Mouse (Mus musculus): ENCODE results near the gene Slc17a1. TPM values are rescaled to one million over a fixed set of nuclear protein-coding genes. Genes with fewer than 3 reads are reported as not detected.

Gene Slc17a1
- total and polyA plus RNA-seq, 2 experiments from 2014 or later: not detected

DNA sequence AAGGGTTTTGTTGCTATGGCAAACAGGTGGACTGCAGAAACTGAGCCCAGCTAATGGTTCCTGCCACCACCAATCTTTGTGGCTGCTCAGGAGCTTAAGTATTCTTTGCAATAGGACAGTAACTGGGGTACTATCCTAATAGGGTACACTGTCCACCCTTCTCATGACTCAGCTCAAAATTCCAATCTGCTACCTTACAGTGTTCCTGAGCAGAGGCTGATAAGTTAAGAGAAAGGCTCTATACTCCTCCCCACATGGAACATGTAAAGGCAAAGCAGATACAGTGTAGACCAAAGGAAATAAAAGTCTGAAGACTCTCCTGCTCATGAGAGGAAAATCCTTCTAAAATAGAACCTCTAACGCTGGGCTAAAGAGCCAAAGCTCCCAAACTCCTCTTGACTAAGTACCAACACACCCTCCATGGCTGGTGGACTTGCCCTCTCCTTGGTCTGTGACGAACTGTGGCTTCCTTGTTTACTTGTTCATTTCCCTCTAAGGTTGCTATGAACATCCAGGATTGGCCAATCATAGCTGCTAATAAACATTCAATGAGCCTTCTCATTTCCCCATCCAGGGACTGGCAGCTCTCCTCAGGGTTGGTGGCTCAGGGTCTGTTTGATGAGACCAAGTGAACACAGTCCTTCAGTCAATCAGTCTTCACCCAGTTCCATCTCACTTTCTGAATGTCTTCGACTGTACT, 19.6 kb downstream of the Slc17a1 start:
- TF ChIP-seq CTCF (IDR thresholded peaks at IDR 0.05; ENCODE audit: low read depth): no peak
- no peak for DNase-seq
- H3K9ac ChIP-seq: no peak overlapping the region
- H3K4me1 ChIP-seq (ENCODE audit: insufficient read depth): no peaks in the 10 kb centered on the region
- no peak overlapping the region for H3K27ac ChIP-seq (ENCODE audit: low read depth, low read length)
- no peaks in the 10 kb centered on the region for H3K9me3 ChIP-seq (ENCODE audit: low read length)
- no peak overlapping the region for H3K4me3 ChIP-seq (ENCODE audit: low read depth, low read length)
- no peaks in the 10 kb centered on the region for H3K27me3 ChIP-seq (ENCODE audit: insufficient read depth, low read length)
- no peak overlapping the region for H3K4me2 ChIP-seq (ENCODE audit: low read depth)
- WGBS: 86% methylated on average over 3 of the region's 3 CpGs
- H3K36me3 ChIP-seq (ENCODE audit: insufficient read depth): no peaks in the 10 kb centered on the region
- ATAC-seq: no peak

DNA sequence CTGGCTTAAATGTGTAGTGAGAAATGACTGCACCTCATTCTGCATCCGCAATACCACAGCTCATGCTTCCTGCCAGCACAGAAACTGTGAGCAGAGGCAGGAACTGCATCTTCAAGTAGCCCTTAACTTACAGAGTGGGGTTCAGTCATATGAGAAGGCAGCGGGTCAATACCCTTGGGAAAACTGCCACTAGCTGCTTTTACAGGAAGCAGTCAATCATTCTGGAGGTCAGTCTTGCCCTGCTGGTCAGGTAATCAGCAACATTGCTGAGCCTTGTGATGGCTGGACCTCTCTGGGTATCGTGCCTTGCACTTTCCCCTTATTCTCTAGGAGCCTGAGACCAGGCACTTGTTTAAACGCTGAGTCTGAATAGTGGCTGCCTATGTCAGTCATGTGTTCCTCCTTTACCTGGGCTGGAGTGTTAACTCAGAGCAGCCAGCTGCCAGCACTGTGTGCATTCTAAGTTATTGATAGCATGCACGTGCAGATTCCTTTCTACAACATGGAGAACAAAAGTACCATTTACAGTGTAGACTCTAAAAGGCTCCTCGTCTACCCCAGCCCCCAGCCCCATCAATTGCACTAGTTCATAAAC, 21.6 kb downstream of the Slc17a1 start:
- H3K4me1 ChIP-seq (ENCODE audit: insufficient read depth): no peaks in the 10 kb centered on the region
- no peak overlapping the region for H3K9ac ChIP-seq
- H3K36me3 ChIP-seq (ENCODE audit: insufficient read depth): no peaks in the 10 kb centered on the region
- H3K4me3 ChIP-seq (ENCODE audit: low read depth, low read length): no peak overlapping the region
- H3K9me3 ChIP-seq (ENCODE audit: low read length): no peaks in the 10 kb centered on the region
- ATAC-seq (no peak), DNase-seq (no peak)
- no peak overlapping the region for H3K27ac ChIP-seq (ENCODE audit: low read depth, low read length)
- H3K27me3 ChIP-seq (ENCODE audit: insufficient read depth, low read length): no peaks in the 10 kb centered on the region
- TF ChIP-seq CTCF (IDR thresholded peaks at IDR 0.05; ENCODE audit: low read depth): no peak
- 78% methylated on average over 6 of the region's 6 CpGs for WGBS
- no peak overlapping the region for H3K4me2 ChIP-seq (ENCODE audit: low read depth)

DNA sequence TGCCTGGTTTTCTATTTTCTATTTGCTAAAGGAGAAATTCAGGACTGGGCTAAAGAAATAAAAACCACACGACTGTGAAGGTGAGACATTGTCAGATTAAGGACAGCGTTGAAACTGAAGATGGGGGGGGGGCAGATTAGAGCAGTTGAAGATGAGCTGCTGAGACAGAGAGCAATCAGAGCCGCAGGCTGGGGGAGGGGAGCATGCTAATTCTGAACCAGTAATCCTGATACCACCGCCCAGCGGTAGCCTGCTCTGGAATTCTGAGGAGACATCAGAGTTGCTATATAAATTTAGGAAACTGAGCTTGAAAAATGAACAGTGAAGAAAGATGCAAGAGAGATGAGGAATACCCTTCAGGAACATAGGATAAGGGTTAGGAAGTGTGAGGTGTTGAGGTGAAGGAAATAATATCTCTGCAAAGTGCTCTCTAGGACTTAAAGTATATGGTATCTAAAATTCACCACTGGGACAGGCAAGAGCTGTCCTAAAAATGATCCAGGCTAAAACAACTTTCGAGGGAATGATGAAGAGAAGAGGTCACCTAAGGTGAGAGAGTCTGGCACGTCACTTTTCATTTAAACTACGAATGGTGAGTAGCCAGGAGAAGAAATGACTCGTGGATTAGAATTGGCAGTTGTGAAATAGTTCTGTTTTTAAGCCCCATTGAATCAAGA, 25.2 kb downstream of the Slc17a1 start:
- H3K27me3 ChIP-seq (ENCODE audit: insufficient read depth, low read length): no peaks in the 10 kb centered on the region
- no peak overlapping the region for H3K9ac ChIP-seq
- TF ChIP-seq CTCF (IDR thresholded peaks at IDR 0.05; ENCODE audit: low read depth): no peak
- H3K9me3 ChIP-seq (ENCODE audit: low read length): no peaks in the 10 kb centered on the region
- no peaks in the 10 kb centered on the region for H3K4me1 ChIP-seq (ENCODE audit: insufficient read depth)
- 25% methylated on average over 9 of the region's 9 CpGs for WGBS
- H3K27ac ChIP-seq (ENCODE audit: low read depth, low read length): no peak overlapping the region
- H3K4me3 ChIP-seq (ENCODE audit: low read depth, low read length): no peak overlapping the region
- ATAC-seq (no peak), DNase-seq (peak; percentile 7)
- no peak overlapping the region for H3K4me2 ChIP-seq (ENCODE audit: low read depth)
- H3K36me3 ChIP-seq (ENCODE audit: insufficient read depth): no peaks in the 10 kb centered on the region

DNA sequence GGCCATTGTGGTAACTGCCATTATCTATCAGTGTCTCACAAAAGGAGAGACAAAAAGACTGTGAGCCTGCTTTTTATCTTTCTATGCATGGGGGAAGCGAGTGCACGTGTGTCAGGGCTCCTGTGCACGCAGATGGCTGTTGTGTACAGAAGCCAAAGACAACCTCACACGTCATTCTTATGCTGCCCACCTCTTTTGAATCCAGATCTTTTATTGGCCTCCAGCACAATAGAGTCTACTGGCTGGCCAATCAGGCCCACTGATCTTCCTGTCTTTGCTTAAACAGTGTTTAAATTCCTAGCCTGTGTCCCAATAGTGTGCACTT, 25.7 kb downstream of the Slc17a1 start:
- DNase-seq: peak; percentile 5
- WGBS: 13% methylated on average over 4 of the region's 4 CpGs

DNA sequence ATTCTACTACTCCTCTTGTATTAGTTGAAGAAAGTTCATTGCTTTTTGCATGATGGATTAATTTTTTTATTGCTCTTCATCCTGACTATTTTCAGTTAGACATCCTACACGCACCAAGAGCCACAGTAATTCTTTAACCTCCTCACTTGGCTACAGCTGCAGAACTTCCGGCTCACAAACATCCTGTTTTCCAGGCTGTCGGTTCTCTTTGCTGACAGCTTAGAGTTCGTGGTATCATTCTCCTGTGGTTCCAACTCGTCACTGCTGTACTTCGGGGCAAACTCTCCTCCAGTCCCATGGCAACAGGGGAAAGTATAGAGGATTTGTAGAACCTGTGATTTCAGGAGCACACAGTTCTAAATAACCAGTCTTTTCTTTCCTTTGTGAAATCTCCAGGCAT, 30.7 kb downstream of the Slc17a1 start:
- no peak overlapping the region for H3K4me2 ChIP-seq (ENCODE audit: low read depth)
- TF ChIP-seq CTCF (IDR thresholded peaks at IDR 0.05; ENCODE audit: low read depth): no peak
- H3K36me3 ChIP-seq (ENCODE audit: insufficient read depth): no peaks in the 10 kb centered on the region
- no peaks in the 10 kb centered on the region for H3K27me3 ChIP-seq (ENCODE audit: insufficient read depth, low read length)
- H3K9me3 ChIP-seq (ENCODE audit: low read length): no peaks in the 10 kb centered on the region
- ATAC-seq (no peak), DNase-seq (no peak)
- WGBS: 31% methylated on average over 6 of the region's 6 CpGs
- H3K27ac ChIP-seq (ENCODE audit: low read depth, low read length): no peak overlapping the region
- no peak overlapping the region for H3K4me3 ChIP-seq (ENCODE audit: low read depth, low read length)
- no peak overlapping the region for H3K9ac ChIP-seq
- no peaks in the 10 kb centered on the region for H3K4me1 ChIP-seq (ENCODE audit: insufficient read depth)

More for the DNA sequence above, 25.7 kb downstream of the Slc17a1 start:
- Histone ChIP-seq H3K4me3 (ENCODE audit: low read depth, low read length) (no peak overlapping the region), H3K4me1 (ENCODE audit: insufficient read depth) (no peaks in the 10 kb centered on the region), H3K4me2 (ENCODE audit: low read depth) (no peak overlapping the region), H3K9me3 (ENCODE audit: low read length) (no peaks in the 10 kb centered on the region), H3K36me3 (ENCODE audit: insufficient read depth) (no peaks in the 10 kb centered on the region), H3K27ac (ENCODE audit: low read depth, low read length) (no peak overlapping the region), H3K9ac (no peak overlapping the region), H3K27me3 (ENCODE audit: insufficient read depth, low read length) (no peaks in the 10 kb centered on the region)
- ATAC-seq: peak; percentile 81
- TF ChIP-seq CTCF (IDR thresholded peaks at IDR 0.05; ENCODE audit: low read depth): no peak

DNA sequence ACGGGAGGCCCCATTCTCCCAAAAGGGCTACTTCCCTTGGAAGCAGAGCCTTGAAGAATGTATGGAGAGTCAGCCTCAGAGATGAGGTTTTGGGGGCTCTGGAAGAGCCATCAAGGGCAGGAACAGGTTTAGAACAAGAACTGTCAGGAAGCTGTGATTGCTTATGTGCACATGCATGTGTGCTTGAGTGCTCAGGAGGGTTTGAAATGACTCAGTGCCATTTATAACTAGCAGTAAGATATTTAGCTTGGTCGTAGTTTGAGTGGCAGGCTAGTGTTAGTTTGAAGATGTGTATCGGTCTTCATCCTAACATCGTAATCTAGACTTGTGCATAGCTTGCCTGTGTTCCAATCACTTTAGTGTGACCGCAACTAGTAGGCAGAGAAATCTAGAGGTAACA, 39.4 kb downstream of the Slc17a1 start:
- Histone ChIP-seq H3K9ac (no peak overlapping the region), H3K4me2 (ENCODE audit: low read depth) (no peak overlapping the region), H3K9me3 (ENCODE audit: low read length) (no peaks in the 10 kb centered on the region), H3K36me3 (ENCODE audit: insufficient read depth) (no peaks in the 10 kb centered on the region), H3K27ac (ENCODE audit: low read depth, low read length) (no peak overlapping the region), H3K4me3 (ENCODE audit: low read depth, low read length) (no peak overlapping the region), H3K4me1 (ENCODE audit: insufficient read depth) (no peaks in the 10 kb centered on the region), H3K27me3 (ENCODE audit: insufficient read depth, low read length) (no peaks in the 10 kb centered on the region)
- DNase-seq (no peak), ATAC-seq (no peak)
- 94% methylated on average over 5 of the region's 5 CpGs for WGBS
- TF ChIP-seq CTCF (IDR thresholded peaks at IDR 0.05; ENCODE audit: low read depth): no peak

DNA sequence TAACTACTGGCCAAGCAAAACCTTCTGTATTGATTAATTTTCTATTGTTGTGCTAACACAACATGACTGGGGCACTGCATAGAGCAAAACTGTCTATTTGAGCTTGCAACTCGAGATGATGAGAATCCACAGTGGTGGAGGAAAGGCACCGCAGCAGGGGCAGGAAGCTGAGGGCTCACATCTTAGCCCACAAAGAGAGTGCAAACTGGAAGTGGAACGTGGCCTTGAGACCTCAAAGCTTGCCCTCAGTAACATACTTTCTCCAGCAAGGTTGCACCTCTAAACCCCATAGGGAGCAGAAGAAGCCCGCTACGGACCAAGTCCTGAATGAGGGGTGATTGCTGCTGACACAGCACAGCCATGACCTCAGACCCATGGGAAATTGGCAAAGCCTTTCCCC, 42.6 kb downstream of the Slc17a1 start:
- Histone ChIP-seq H3K4me3 (ENCODE audit: low read depth, low read length) (no peak overlapping the region), H3K9ac (no peak overlapping the region), H3K9me3 (ENCODE audit: low read length) (no peaks in the 10 kb centered on the region), H3K4me1 (ENCODE audit: insufficient read depth) (no peaks in the 10 kb centered on the region), H3K27ac (ENCODE audit: low read depth, low read length) (no peak overlapping the region), H3K4me2 (ENCODE audit: low read depth) (no peak overlapping the region), H3K27me3 (ENCODE audit: insufficient read depth, low read length) (no peaks in the 10 kb centered on the region), H3K36me3 (ENCODE audit: insufficient read depth) (no peaks in the 10 kb centered on the region)
- DNase-seq (no peak), ATAC-seq (no peak)
- 87% methylated on average over 5 of the region's 5 CpGs for WGBS
- TF ChIP-seq CTCF (IDR thresholded peaks at IDR 0.05; ENCODE audit: low read depth): no peak

Data from forebrain, postnatal 0 days (tissue).